In the genomic region with DNA sequence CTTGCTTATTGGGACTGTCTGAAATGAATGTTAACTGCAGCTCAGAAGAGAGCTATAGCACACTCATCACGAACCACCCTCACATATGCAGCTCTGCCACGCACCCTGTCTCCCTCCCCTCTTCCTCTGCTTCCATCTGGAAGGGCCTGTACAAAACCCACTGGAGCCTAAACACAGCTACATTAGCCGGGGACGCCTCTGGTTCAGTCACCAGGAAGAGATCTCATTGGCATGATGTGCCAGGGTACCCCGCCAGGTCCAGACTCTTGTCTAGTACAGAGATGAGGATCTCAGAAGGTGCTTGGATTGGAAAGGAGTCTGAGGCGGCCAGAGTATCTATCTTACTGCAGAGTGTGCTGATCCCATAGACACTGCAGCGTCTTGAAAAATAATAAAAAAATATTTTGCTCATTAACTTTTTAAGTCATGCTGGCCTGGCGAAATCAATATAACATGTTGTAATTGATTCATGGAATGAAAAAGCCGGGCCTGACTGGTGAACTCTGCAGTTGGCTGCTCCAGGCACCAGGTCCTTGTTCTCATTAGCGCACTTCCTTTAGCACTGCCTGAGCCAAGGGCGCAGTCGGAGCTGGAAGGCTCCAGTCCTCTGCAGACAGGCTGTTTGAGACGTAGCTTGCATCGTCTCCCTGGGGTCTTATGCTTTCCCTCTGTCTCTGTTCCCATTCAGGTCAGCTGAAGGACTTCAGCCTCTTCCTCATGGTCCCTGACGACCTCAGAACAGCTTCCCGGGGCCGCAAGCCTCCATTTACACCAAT, we compare ENCODE assay signal across 8 mouse cellular contexts. TPM values are rescaled to one million over a fixed set of nuclear protein-coding genes. Genes with fewer than 3 reads are reported as not detected.
DNase-seq lines count a peak whose midpoint lies in the region; ATAC-seq and TF ChIP-seq lines count a peak whose summit lies in the region.

No protein-coding gene starts in this region.

- no peak overlapping the region; the same call in 1 of the 2 replicates for H3K4me2 ChIP-seq in lung, embryonic 15.5 days
- no peak overlapping the region for H3K4me2 ChIP-seq in embryonic facial prominence, embryonic 11.5 days (ENCODE audit: low read depth, low read length)
- H3K4me2 ChIP-seq in intestine, embryonic 15.5 days (replicated peaks), result no peak overlapping the region

- H3K9me3 ChIP-seq in lung, embryonic 15.5 days, result no peaks in the 10 kb centered on the region
- no peaks in the 10 kb centered on the region for H3K9me3 ChIP-seq in embryonic facial prominence, embryonic 11.5 days (replicated peaks; ENCODE audit: control insufficient read depth, low read length)
- no peaks in the 10 kb centered on the region for H3K9me3 ChIP-seq in intestine, embryonic 15.5 days

- ATAC-seq in lung, embryonic 15.5 days (ENCODE audit: borderline replicate concordance, extremely low read depth, low FRiP score, low TSS enrichment), result peak; percentile 43; the same call in 1 of the 2 replicates
- ATAC-seq in embryonic facial prominence, embryonic 11.5 days (replicated peaks; ENCODE audit: insufficient number of reproducible peaks, low FRiP score, low TSS enrichment, low read depth), result no peak
- no peak for ATAC-seq in erythroid progenitor cell, adult 5-6 weeks (replicated peaks; ENCODE audit: low FRiP score, poor library complexity, severe bottlenecking)
- ATAC-seq in intestine, embryonic 15.5 days, result no peak

- H3K36me3 ChIP-seq in lung, embryonic 15.5 days, result no peaks in the 10 kb centered on the region
- no peaks in the 10 kb centered on the region for H3K36me3 ChIP-seq in embryonic facial prominence, embryonic 11.5 days (replicated peaks; ENCODE audit: control insufficient read depth, insufficient read depth, low read depth, low read length)
- H3K36me3 ChIP-seq in intestine, embryonic 15.5 days, result no peaks in the 10 kb centered on the region

- DNase-seq in lung, adult 2 months, result no peak
- DNase-seq in embryonic facial prominence, embryonic 11.5 days (ENCODE audit: low spot score), result peak; percentile 18
- DNase-seq in heart, postnatal 10 days, result peak; percentile 40 to 44
- DNase-seq in lung, postnatal 36 days, result peak; percentile 9
- DNase-seq in testis, postnatal 10 days (ENCODE audit: low spot score), result no peak

- H3K4me3 ChIP-seq in lung, embryonic 15.5 days, result no peak overlapping the region
- no peak overlapping the region for H3K4me3 ChIP-seq in lung, adult 2 months (replicated peaks; ENCODE audit: extremely low read depth, low read depth, low read length)
- no peak overlapping the region for H3K4me3 ChIP-seq in embryonic facial prominence, embryonic 11.5 days (ENCODE audit: low read depth, low read length)
- no peak overlapping the region for H3K4me3 ChIP-seq in intestine, embryonic 15.5 days (replicated peaks)

- H3K9ac ChIP-seq in lung, embryonic 15.5 days, result no peak overlapping the region
- H3K9ac ChIP-seq in embryonic facial prominence, embryonic 11.5 days (replicated peaks; ENCODE audit: low read length), result no peak overlapping the region
- no peak overlapping the region for H3K9ac ChIP-seq in intestine, embryonic 15.5 days

- peaks cover 15% of the 10 kb centered on the region for H3K4me1 ChIP-seq in lung, embryonic 15.5 days
- no peaks in the 10 kb centered on the region for H3K4me1 ChIP-seq in lung, adult 2 months (ENCODE audit: control insufficient read depth, insufficient read depth, low read length)
- no peaks in the 10 kb centered on the region for H3K4me1 ChIP-seq in embryonic facial prominence, embryonic 11.5 days (ENCODE audit: control insufficient read depth, insufficient read depth, low read length)
- H3K4me1 ChIP-seq in intestine, embryonic 15.5 days (replicated peaks), result no peaks in the 10 kb centered on the region

- no peak for TF ChIP-seq CTCF in lung, adult 2 months (IDR thresholded peaks at IDR 0.05; ENCODE audit: insufficient read depth, low read length)

- no peaks in the 10 kb centered on the region for H3K27me3 ChIP-seq in lung, embryonic 15.5 days
- no peaks in the 10 kb centered on the region for H3K27me3 ChIP-seq in embryonic facial prominence, embryonic 11.5 days (ENCODE audit: control insufficient read depth, insufficient read depth, low read length)
- no peaks in the 10 kb centered on the region for H3K27me3 ChIP-seq in intestine, embryonic 15.5 days (replicated peaks)

- TF ChIP-seq POLR2A in lung, adult 2 months (IDR thresholded peaks at IDR 0.05; ENCODE audit: borderline replicate concordance, extremely low read depth, low read depth, low read length), result no peak

- no peak overlapping the region; the same call in 1 of the 2 replicates for H3K27ac ChIP-seq in lung, embryonic 15.5 days
- no peak overlapping the region for H3K27ac ChIP-seq in embryonic facial prominence, embryonic 11.5 days (replicated peaks; ENCODE audit: low read depth, low read length)
- H3K27ac ChIP-seq in intestine, embryonic 15.5 days, result no peak overlapping the region

- WGBS in lung, embryonic 15.5 days, result 67% methylated on average over 17 of the region's 17 CpGs
- WGBS in lung, adult 2 months, result 73% methylated on average over 17 of the region's 17 CpGs
- 76% methylated on average over 17 of the region's 17 CpGs for WGBS in embryonic facial prominence, embryonic 11.5 days
- 81% methylated on average over 17 of the region's 17 CpGs for WGBS in intestine, embryonic 15.5 days

- intact Hi-C loops in heart, postnatal 10 days (cut with DNase I), result loop anchor here (5.0 kb wide), 1 partner anchor 153 kb away; no protein-coding TSS in a partner anchor

RNA-seq across cellular contexts. Expression of gene Lrrtm3, which starts 50.1 kb away (rescaled TPM):
- 1.8 and 3.1 TPM in 2 replicates for polyA plus RNA-seq in lung, embryonic 15.5 days (2015; fragmentation: Nextera tagmentation; extraction: Ambion mirVana)
- 0.11 and 0.24 TPM in 2 replicates for polyA plus RNA-seq in lung, adult 2 months (2012; rRNA removed)
- 0.36 and 1.3 TPM in 2 replicates for polyA plus RNA-seq in embryonic facial prominence, embryonic 11.5 days (2014; fragmentation: Nextera tagmentation; extraction: Ambion mirVana)
- total RNA-seq in heart, postnatal 10 days (2021), result under 1 TPM; 0.19 to 0.52 TPM
- total RNA-seq in erythroid progenitor cell, adult 5-6 weeks (2015; ENCODE audit: low replicate concordance), result not detected in 2 replicates
- total RNA-seq in erythroid progenitor cell, adult 5-6 weeks (2017; ENCODE audit: low replicate concordance), result not detected in 2 replicates
- 3.8 and 4.0 TPM in 2 replicates for polyA plus RNA-seq in intestine, embryonic 15.5 days (2015; fragmentation: Nextera tagmentation; extraction: Ambion mirVana)

Comparison
In these comparisons a context has a peak if more than half of its experiments do, and no peak if none do; other contexts are left out.
1. DNase-seq: peak in embryonic facial prominence, embryonic 11.5 days (single experiment), heart, postnatal 10 days (2 of 2) and lung, postnatal 36 days (single experiment); none in lung, adult 2 months (single experiment) and testis, postnatal 10 days (single experiment).